Mouse (Mus musculus): ENCODE data around the gene Myh6.

- no peak for TF ChIP-seq GATA1 (IDR thresholded peaks at IDR 0.05; ENCODE audit: borderline replicate concordance, low read length)
- no peak for TF ChIP-seq FLI1 (IDR thresholded peaks at IDR 0.05; ENCODE audit: low read length)
These were observed 1.1 kb upstream of the Myh6 start for GRCm38 (mm10) chr14:54967874-54968273.

Data from megakaryocyte, embryonic 14.5 days (primary cell).